In genomic region chr19:49115484-49115883, GRCm38 (mm10) we compare ENCODE assay signal across 24 mouse cellular contexts.
DNase-seq lines count a peak whose midpoint lies in the region; ATAC-seq lines count a peak whose summit lies in the region.
"Had no signal": no experiment of that assay in that cellular context is flagged by ENCODE, and none has a peak within 500 bp of the region (broad histone marks: within the 10 kb centered on the region; RNA-seq: fewer than 3 reads in every experiment).

No protein-coding gene starts in this region.

- ATAC-seq in forebrain, embryonic 11.5 days (replicated peaks; ENCODE audit: low FRiP score) = peak; percentile 69
- no peak for ATAC-seq in hindbrain, embryonic 13.5 days (ENCODE audit: low FRiP score)
- ATAC-seq: forebrain, embryonic 14.5 days; intestine, postnatal 0 days; Patski had no signal

- H3K4me1 ChIP-seq in forebrain, embryonic 11.5 days (replicated peaks; ENCODE audit: control insufficient read depth, insufficient read depth, low read length) = no peaks in the 10 kb centered on the region
- peaks cover 15% of the 10 kb centered on the region for H3K4me1 ChIP-seq in forebrain, embryonic 10.5 days
- H3K4me1 ChIP-seq in hindbrain, embryonic 13.5 days (replicated peaks) = no peaks in the 10 kb centered on the region
- H3K4me1 ChIP-seq: embryonic facial prominence, embryonic 15.5 days; heart, embryonic 12.5 days; heart, embryonic 15.5 days; hindbrain, embryonic 15.5 days had no signal

- no peaks in the 10 kb centered on the region for H3K36me3 ChIP-seq in forebrain, embryonic 11.5 days (ENCODE audit: control insufficient read depth, insufficient read depth, low read length)
- H3K36me3 ChIP-seq in forebrain, embryonic 10.5 days (replicated peaks) = no peaks in the 10 kb centered on the region
- no peaks in the 10 kb centered on the region for H3K36me3 ChIP-seq in hindbrain, embryonic 13.5 days
- H3K36me3 ChIP-seq: embryonic facial prominence, embryonic 15.5 days; heart, embryonic 12.5 days; heart, embryonic 15.5 days; hindbrain, embryonic 15.5 days had no signal

- DNase-seq in embryo, embryonic 10 days (ENCODE audit: low spot score) = peak; percentile 6
- DNase-seq in embryo, embryonic 11 days = no peak
- DNase-seq in forebrain, embryonic 11.5 days (ENCODE audit: low spot score) = no peak
- DNase-seq in forebrain, embryonic 10.5 days (ENCODE audit: extremely low spot score, low spot score) = no peak
- DNase-seq in Muller cell, postnatal 12 days (ENCODE audit: inconsistent ontology term) = peak; percentile 2
- peak; percentile 55 for DNase-seq in retina, postnatal 1 day
- DNase-seq: adrenal gland, postnatal 10 days; adrenal gland, postnatal 36 days; cerebellum, adult 11 months; cerebellum, adult 2 months; cerebellum, adult 9-11 months; cerebellum, postnatal 25 days; gastrocnemius, postnatal 25 days; heart, adult 18-20 months; heart, postnatal 10 days; heart, postnatal 4 days had no signal

- no peak overlapping the region for H3K4me3 ChIP-seq in forebrain, embryonic 11.5 days (ENCODE audit: low read depth, low read length)
- H3K4me3 ChIP-seq in forebrain, embryonic 10.5 days = no peak overlapping the region
- no peak overlapping the region for H3K4me3 ChIP-seq in hindbrain, embryonic 13.5 days
- H3K4me3 ChIP-seq: embryonic facial prominence, embryonic 15.5 days; heart, embryonic 12.5 days; heart, embryonic 15.5 days; hindbrain, embryonic 15.5 days had no signal

- H3K9me3 ChIP-seq in forebrain, embryonic 11.5 days (ENCODE audit: control insufficient read depth, low read length) = no peaks in the 10 kb centered on the region
- no peaks in the 10 kb centered on the region for H3K9me3 ChIP-seq in forebrain, embryonic 10.5 days
- H3K9me3 ChIP-seq in hindbrain, embryonic 13.5 days = no peaks in the 10 kb centered on the region
- H3K9me3 ChIP-seq: embryonic facial prominence, embryonic 15.5 days; heart, embryonic 12.5 days; heart, embryonic 15.5 days; hindbrain, embryonic 15.5 days had no signal

- H3K27ac ChIP-seq in forebrain, embryonic 11.5 days (ENCODE audit: low read depth, low read length) = no peak overlapping the region
- no peak overlapping the region for H3K27ac ChIP-seq in forebrain, embryonic 10.5 days
- H3K27ac ChIP-seq in hindbrain, embryonic 13.5 days = no peak overlapping the region
- H3K27ac ChIP-seq: embryonic facial prominence, embryonic 15.5 days; heart, embryonic 15.5 days; hindbrain, embryonic 15.5 days had no signal

- 26% methylated on average over 1 of the region's 1 CpGs for WGBS in forebrain, embryonic 11.5 days
- WGBS in forebrain, embryonic 10.5 days = 42% methylated on average over 1 of the region's 1 CpGs
- WGBS in hindbrain, embryonic 13.5 days = 30% methylated on average over 1 of the region's 1 CpGs

- H3K9ac ChIP-seq in forebrain, embryonic 11.5 days (ENCODE audit: low read length) = no peak overlapping the region
- H3K9ac ChIP-seq in hindbrain, embryonic 13.5 days = no peak overlapping the region
- H3K9ac ChIP-seq: embryonic facial prominence, embryonic 15.5 days; heart, embryonic 12.5 days; heart, embryonic 15.5 days; hindbrain, embryonic 15.5 days had no signal

- H3K4me2 ChIP-seq in forebrain, embryonic 11.5 days (ENCODE audit: low read depth, low read length, severe bottlenecking) = no peak overlapping the region
- no peak overlapping the region for H3K4me2 ChIP-seq in hindbrain, embryonic 13.5 days
- H3K4me2 ChIP-seq: embryonic facial prominence, embryonic 15.5 days; heart, embryonic 12.5 days; heart, embryonic 15.5 days; hindbrain, embryonic 15.5 days had no signal

- H3K27me3 ChIP-seq in forebrain, embryonic 11.5 days (ENCODE audit: control insufficient read depth, insufficient read depth, low read length) = no peaks in the 10 kb centered on the region
- no peaks in the 10 kb centered on the region for H3K27me3 ChIP-seq in forebrain, embryonic 10.5 days (ENCODE audit: poor library complexity, severe bottlenecking)
- no peaks in the 10 kb centered on the region for H3K27me3 ChIP-seq in hindbrain, embryonic 13.5 days
- H3K27me3 ChIP-seq: embryonic facial prominence, embryonic 15.5 days; heart, embryonic 12.5 days; heart, embryonic 15.5 days; hindbrain, embryonic 15.5 days; Patski had no signal

Comparison
In these comparisons a context has a peak if more than half of its experiments do, and no peak if none do; other contexts are left out.
1. DNase-seq: peak in embryo, embryonic 10 days (single experiment), Muller cell, postnatal 12 days (single experiment) and retina, postnatal 1 day (single experiment); none in embryo, embryonic 11 days (single experiment), forebrain, embryonic 11.5 days (single experiment) and forebrain, embryonic 10.5 days (single experiment).